Mouse (Mus musculus): ENCODE measurements at regions not wholly inside any gene's neighbourhood (a gene's known extent, or its start where the extent isn't known, plus 50 kb on each side); places are given as distances from the start of the nearest gene placed in this dataset.

- WGBS = 88% methylated on average over 9 of the region's 9 CpGs
Measured at GRCm38 (mm10) chr3:137728689-137729088, 57.4 kb downstream of the Gm21962 start.

GRCm38 (mm10) chr3:137729421-137729820, 58.1 kb downstream of the Gm21962 start:
- WGBS = 73% methylated on average over 7 of the region's 7 CpGs
- H3K4me2 ChIP-seq (replicated peaks; ENCODE audit: low read depth, low read length) = no peak overlapping the region
- H3K9ac ChIP-seq (replicated peaks; ENCODE audit: low read depth, low read length) = no peak overlapping the region
- H3K4me3 ChIP-seq (ENCODE audit: low read depth, low read length) = no peak overlapping the region
- no peaks in the 10 kb centered on the region for H3K36me3 ChIP-seq (ENCODE audit: control insufficient read depth, insufficient read depth, low read length)
- no peak for ATAC-seq (ENCODE audit: insufficient number of reproducible peaks, insufficient read depth, low FRiP score, low read depth)
- H3K9me3 ChIP-seq (ENCODE audit: control insufficient read depth, low read depth, low read length) = no peaks in the 10 kb centered on the region
- no peaks in the 10 kb centered on the region for H3K4me1 ChIP-seq (ENCODE audit: control insufficient read depth, insufficient read depth, low read length)
- H3K27ac ChIP-seq (ENCODE audit: low read length) = no peak overlapping the region
- H3K27me3 ChIP-seq (ENCODE audit: control insufficient read depth, insufficient read depth, low read length) = no peaks in the 10 kb centered on the region

More at GRCm38 (mm10) chr3:137728689-137729088, 57.4 kb downstream of the Gm21962 start:
- no peaks in the 10 kb centered on the region for H3K9me3 ChIP-seq (ENCODE audit: control insufficient read depth, low read depth, low read length)
- no peaks in the 10 kb centered on the region for H3K36me3 ChIP-seq (ENCODE audit: control insufficient read depth, insufficient read depth, low read length)
- no peak overlapping the region for H3K27ac ChIP-seq (ENCODE audit: low read length)
- H3K4me2 ChIP-seq (replicated peaks; ENCODE audit: low read depth, low read length) = no peak overlapping the region
- H3K27me3 ChIP-seq (ENCODE audit: control insufficient read depth, insufficient read depth, low read length) = no peaks in the 10 kb centered on the region
- ATAC-seq (ENCODE audit: insufficient number of reproducible peaks, insufficient read depth, low FRiP score, low read depth) = no peak
- H3K4me3 ChIP-seq (ENCODE audit: low read depth, low read length) = no peak overlapping the region
- no peaks in the 10 kb centered on the region for H3K4me1 ChIP-seq (ENCODE audit: control insufficient read depth, insufficient read depth, low read length)
- no peak overlapping the region for H3K9ac ChIP-seq (replicated peaks; ENCODE audit: low read depth, low read length)

- H3K27ac ChIP-seq (ENCODE audit: low read length) = no peak overlapping the region
- WGBS = 61% methylated on average over 12 of the region's 12 CpGs
- no peak overlapping the region for H3K4me3 ChIP-seq (ENCODE audit: low read depth, low read length)
Measured at GRCm38 (mm10) chr3:137737222-137737800, 66.0 kb downstream of the Gm21962 start.

GRCm38 (mm10) chr3:137741528-137741927, 70.2 kb downstream of the Gm21962 start:
- Histone ChIP-seq H3K4me3 (ENCODE audit: low read depth, low read length) (no peak overlapping the region), H3K36me3 (ENCODE audit: control insufficient read depth, insufficient read depth, low read length) (no peaks in the 10 kb centered on the region), H3K4me1 (ENCODE audit: control insufficient read depth, insufficient read depth, low read length) (no peaks in the 10 kb centered on the region), H3K9ac (replicated peaks; ENCODE audit: low read depth, low read length) (no peak overlapping the region), H3K27ac (ENCODE audit: low read length) (no peak overlapping the region), H3K4me2 (replicated peaks; ENCODE audit: low read depth, low read length) (no peak overlapping the region), H3K27me3 (ENCODE audit: control insufficient read depth, insufficient read depth, low read length) (no peaks in the 10 kb centered on the region), H3K9me3 (ENCODE audit: control insufficient read depth, low read depth, low read length) (no peaks in the 10 kb centered on the region)
- no peak for ATAC-seq (ENCODE audit: insufficient number of reproducible peaks, insufficient read depth, low FRiP score, low read depth)
- 82% methylated on average over 9 of the region's 9 CpGs for WGBS

More at GRCm38 (mm10) chr3:137737222-137737800, 66.0 kb downstream of the Gm21962 start:
- no peaks in the 10 kb centered on the region for H3K4me1 ChIP-seq (ENCODE audit: control insufficient read depth, insufficient read depth, low read length)
- no peaks in the 10 kb centered on the region for H3K36me3 ChIP-seq (ENCODE audit: control insufficient read depth, insufficient read depth, low read length)
- no peak overlapping the region for H3K4me2 ChIP-seq (replicated peaks; ENCODE audit: low read depth, low read length)
- ATAC-seq (ENCODE audit: insufficient number of reproducible peaks, insufficient read depth, low FRiP score, low read depth) = no peak
- H3K9me3 ChIP-seq (ENCODE audit: control insufficient read depth, low read depth, low read length) = no peaks in the 10 kb centered on the region
- no peak overlapping the region for H3K9ac ChIP-seq (replicated peaks; ENCODE audit: low read depth, low read length)
- no peaks in the 10 kb centered on the region for H3K27me3 ChIP-seq (ENCODE audit: control insufficient read depth, insufficient read depth, low read length)

GRCm38 (mm10) chr3:137742119-137742518, 70.8 kb downstream of the Gm21962 start:
- WGBS = 78% methylated on average over 4 of the region's 4 CpGs
- Histone ChIP-seq H3K4me1 (ENCODE audit: control insufficient read depth, insufficient read depth, low read length) (no peaks in the 10 kb centered on the region), H3K4me3 (ENCODE audit: low read depth, low read length) (no peak overlapping the region), H3K27ac (ENCODE audit: low read length) (no peak overlapping the region), H3K9me3 (ENCODE audit: control insufficient read depth, low read depth, low read length) (no peaks in the 10 kb centered on the region), H3K36me3 (ENCODE audit: control insufficient read depth, insufficient read depth, low read length) (no peaks in the 10 kb centered on the region), H3K27me3 (ENCODE audit: control insufficient read depth, insufficient read depth, low read length) (no peaks in the 10 kb centered on the region), H3K4me2 (replicated peaks; ENCODE audit: low read depth, low read length) (no peak overlapping the region), H3K9ac (replicated peaks; ENCODE audit: low read depth, low read length) (no peak overlapping the region)
- ATAC-seq (ENCODE audit: insufficient number of reproducible peaks, insufficient read depth, low FRiP score, low read depth) = no peak

GRCm38 (mm10) chr3:137751732-137752260, 80.5 kb downstream of the Gm21962 start:
- Histone ChIP-seq H3K27ac (ENCODE audit: low read length) (no peak overlapping the region), H3K27me3 (ENCODE audit: control insufficient read depth, insufficient read depth, low read length) (no peaks in the 10 kb centered on the region)

GRCm38 (mm10) chr3:137752447-137753256, 81.3 kb downstream of the Gm21962 start:
- Histone ChIP-seq H3K4me1 (ENCODE audit: control insufficient read depth, insufficient read depth, low read length) (no peaks in the 10 kb centered on the region), H3K36me3 (ENCODE audit: control insufficient read depth, insufficient read depth, low read length) (no peaks in the 10 kb centered on the region), H3K4me2 (replicated peaks; ENCODE audit: low read depth, low read length) (peak overlapping the region; percentile 44), H3K27ac (ENCODE audit: low read length) (no peak overlapping the region), H3K27me3 (ENCODE audit: control insufficient read depth, insufficient read depth, low read length) (no peaks in the 10 kb centered on the region), H3K9me3 (ENCODE audit: control insufficient read depth, low read depth, low read length) (no peaks in the 10 kb centered on the region), H3K9ac (replicated peaks; ENCODE audit: low read depth, low read length) (no peak overlapping the region), H3K4me3 (ENCODE audit: low read depth, low read length) (peak overlapping the region; percentile 23; the same call in 1 of the 2 replicates)
- 21% methylated on average over 25 of the region's 25 CpGs for WGBS
- peak; percentile 76; the same call in 1 of the 2 replicates for ATAC-seq (ENCODE audit: insufficient number of reproducible peaks, insufficient read depth, low FRiP score, low read depth)

More at GRCm38 (mm10) chr3:137751732-137752260, 80.5 kb downstream of the Gm21962 start:
- no peak overlapping the region for H3K9ac ChIP-seq (replicated peaks; ENCODE audit: low read depth, low read length)
- WGBS = 78% methylated on average over 9 of the region's 9 CpGs
- no peak overlapping the region for H3K4me2 ChIP-seq (replicated peaks; ENCODE audit: low read depth, low read length)
- H3K9me3 ChIP-seq (ENCODE audit: control insufficient read depth, low read depth, low read length) = no peaks in the 10 kb centered on the region
- ATAC-seq (ENCODE audit: insufficient number of reproducible peaks, insufficient read depth, low FRiP score, low read depth) = no peak
- H3K4me1 ChIP-seq (ENCODE audit: control insufficient read depth, insufficient read depth, low read length) = no peaks in the 10 kb centered on the region
- H3K4me3 ChIP-seq (ENCODE audit: low read depth, low read length) = no peak overlapping the region
- no peaks in the 10 kb centered on the region for H3K36me3 ChIP-seq (ENCODE audit: control insufficient read depth, insufficient read depth, low read length)

GRCm38 (mm10) chr3:137753257-137753654, 81.9 kb downstream of the Gm21962 start:
- no peaks in the 10 kb centered on the region for H3K9me3 ChIP-seq (ENCODE audit: control insufficient read depth, low read depth, low read length)
- 51% methylated on average over 7 of the region's 7 CpGs for WGBS
- H3K4me1 ChIP-seq (ENCODE audit: control insufficient read depth, insufficient read depth, low read length) = no peaks in the 10 kb centered on the region
- peak overlapping the region; percentile 23; the same call in 1 of the 2 replicates for H3K4me3 ChIP-seq (ENCODE audit: low read depth, low read length)
- H3K36me3 ChIP-seq (ENCODE audit: control insufficient read depth, insufficient read depth, low read length) = no peaks in the 10 kb centered on the region
- peak overlapping the region; percentile 44 for H3K4me2 ChIP-seq (replicated peaks; ENCODE audit: low read depth, low read length)
- H3K27me3 ChIP-seq (ENCODE audit: control insufficient read depth, insufficient read depth, low read length) = no peaks in the 10 kb centered on the region
- H3K9ac ChIP-seq (replicated peaks; ENCODE audit: low read depth, low read length) = no peak overlapping the region
- H3K27ac ChIP-seq (ENCODE audit: low read length) = no peak overlapping the region
- no peak for ATAC-seq (ENCODE audit: insufficient number of reproducible peaks, insufficient read depth, low FRiP score, low read depth)
